ENCODE assay signal across 9 mouse cellular contexts in genomic region chr13:34187571-34187970, GRCm38 (mm10). TPM values are rescaled to one million over a fixed set of nuclear protein-coding genes. Genes with fewer than 3 reads are reported as not detected.
A peak's percentile ranks its signal among the peaks of the same experiment; 100 is the strongest.
DNase-seq lines count a peak whose midpoint lies in the region; ATAC-seq and TF ChIP-seq lines count a peak whose summit lies in the region.
"Had no signal": no experiment of that assay in that cellular context is flagged by ENCODE, and none has a peak within 500 bp of the region (broad histone marks: within the 10 kb centered on the region; RNA-seq: fewer than 3 reads in every experiment).

No protein-coding gene starts in this region.

- 11% methylated on average over 5 of the region's 5 CpGs for WGBS in forebrain, embryonic 13.5 days
- WGBS in large intestine, adult 2 months = 2% methylated on average over 5 of the region's 5 CpGs
- 8% methylated on average over 5 of the region's 5 CpGs for WGBS in lung, embryonic 14.5 days
- WGBS in neural tube, embryonic 15.5 days = 11% methylated on average over 5 of the region's 5 CpGs
- 4% methylated on average over 5 of the region's 5 CpGs for WGBS in thymus, adult 2 months

- H3K4me1 ChIP-seq in G1E (ENCODE audit: insufficient read depth, low read depth, low read length) = no peaks in the 10 kb centered on the region
- no peaks in the 10 kb centered on the region; the same call in 1 of the 2 replicates for H3K4me1 ChIP-seq in forebrain, embryonic 13.5 days
- no peaks in the 10 kb centered on the region for H3K4me1 ChIP-seq in lung, embryonic 14.5 days (ENCODE audit: insufficient read depth)
- no peaks in the 10 kb centered on the region for H3K4me1 ChIP-seq in neural tube, embryonic 15.5 days
- H3K4me1 ChIP-seq in thymus, adult 2 months (replicated peaks; ENCODE audit: control insufficient read depth, insufficient read depth, low read length) = no peaks in the 10 kb centered on the region

- TF ChIP-seq POLR2A in thymus, adult 2 months (IDR thresholded peaks at IDR 0.05; ENCODE audit: control insufficient read depth, extremely low read depth, insufficient read depth, low read length, poor library complexity) = no peak

- H3K36me3 ChIP-seq in G1E (replicated peaks) = peaks cover 88% of the 10 kb centered on the region
- H3K36me3 ChIP-seq in forebrain, embryonic 13.5 days (ENCODE audit: poor library complexity, severe bottlenecking) = peaks cover 46% of the 10 kb centered on the region
- H3K36me3 ChIP-seq in lung, embryonic 14.5 days (ENCODE audit: insufficient read depth) = no peaks in the 10 kb centered on the region; the same call in 1 of the 2 replicates
- peaks cover 31% of the 10 kb centered on the region for H3K36me3 ChIP-seq in neural tube, embryonic 15.5 days
- H3K36me3 ChIP-seq in thymus, adult 2 months (ENCODE audit: control insufficient read depth, insufficient read depth, low read length) = no peaks in the 10 kb centered on the region

- 0 out of 2 replicates have a peak, but pooled peaks have one; percentile 7 for TF ChIP-seq CTCF in G1E (IDR thresholded peaks at IDR 0.05; ENCODE audit: low read depth, low read length)
- TF ChIP-seq CTCF in lung, embryonic 14.5 days (IDR thresholded peaks at IDR 0.05; ENCODE audit: low read depth) = peak; percentile 84
- TF ChIP-seq CTCF in thymus, adult 2 months (IDR thresholded peaks at IDR 0.05; ENCODE audit: borderline replicate concordance, control insufficient read depth, extremely low read depth, insufficient read depth, low read length, poor library complexity) = no peak

- ATAC-seq in G1E (ENCODE audit: extremely low read depth, insufficient number of reproducible peaks, low FRiP score, poor library complexity, severe bottlenecking) = no peak; the same call in 1 of the 2 replicates
- ATAC-seq in forebrain, embryonic 13.5 days = peak; percentile 90
- ATAC-seq in lung, embryonic 14.5 days (ENCODE audit: insufficient read depth) = peak; percentile 88
- peak; percentile 85; the same call in 1 of the 2 replicates for ATAC-seq in neural tube, embryonic 15.5 days (ENCODE audit: low FRiP score)

- H3K4me3 ChIP-seq in G1E (ENCODE audit: low read depth, low read length) = no peak overlapping the region
- no peak overlapping the region for H3K4me3 ChIP-seq in forebrain, embryonic 13.5 days
- no peak overlapping the region for H3K4me3 ChIP-seq in lung, embryonic 14.5 days (ENCODE audit: low read depth, low read length)
- no peak overlapping the region for H3K4me3 ChIP-seq in neural tube, embryonic 15.5 days (replicated peaks)
- no peak overlapping the region for H3K4me3 ChIP-seq in thymus, adult 2 months (ENCODE audit: control insufficient read depth, insufficient read depth, low read length)
- H3K4me3 ChIP-seq: limb, embryonic 15.5 days had no signal

- peak; percentile 20 for DNase-seq in G1E (ENCODE audit: low spot score)
- peak; percentile 38 for DNase-seq in c-Kit-positive CD71-negative TER-119-negative erythroid progenitor cells, embryonic 14.5 days (ENCODE audit: low read depth)
- peak; percentile 59 to 70 for DNase-seq in heart, postnatal 36 days
- peak; percentile 47 for DNase-seq in large intestine, adult 2 months (ENCODE audit: low read depth, low spot score)
- peak; percentile 89 for DNase-seq in lung, embryonic 14.5 days
- peak; percentile 61 for DNase-seq in thymus, adult 2 months

- H3K27ac ChIP-seq in forebrain, embryonic 13.5 days = no peak overlapping the region
- H3K27ac ChIP-seq in lung, embryonic 14.5 days (ENCODE audit: low read depth) = no peak overlapping the region
- no peak overlapping the region for H3K27ac ChIP-seq in neural tube, embryonic 15.5 days (replicated peaks)
- no peak overlapping the region for H3K27ac ChIP-seq in thymus, adult 2 months (ENCODE audit: control insufficient read depth, insufficient read depth, low read length)
- H3K27ac ChIP-seq: limb, embryonic 15.5 days had no signal

- no peaks in the 10 kb centered on the region for H3K9me3 ChIP-seq in G1E (replicated peaks)
- H3K9me3 ChIP-seq in forebrain, embryonic 13.5 days (replicated peaks) = no peaks in the 10 kb centered on the region
- H3K9me3 ChIP-seq in lung, embryonic 14.5 days (ENCODE audit: low read depth, low read length) = no peaks in the 10 kb centered on the region
- H3K9me3 ChIP-seq in neural tube, embryonic 15.5 days (replicated peaks) = no peaks in the 10 kb centered on the region
- H3K9me3 ChIP-seq: limb, embryonic 15.5 days had no signal

- intact Hi-C loops in heart, postnatal 36 days (cut with DNase I) = loop anchor here (1.0 to 5.0 kb wide), 4 partner anchors 449 to 785 kb away; no protein-coding TSS in a partner anchor

- H3K4me2 ChIP-seq in forebrain, embryonic 13.5 days = no peak overlapping the region
- peak overlapping the region; percentile 8; the same call in 1 of the 2 replicates for H3K4me2 ChIP-seq in lung, embryonic 14.5 days
- H3K4me2 ChIP-seq in neural tube, embryonic 15.5 days = no peak overlapping the region
- H3K4me2 ChIP-seq: limb, embryonic 15.5 days had no signal

- H3K27me3 ChIP-seq in G1E (ENCODE audit: insufficient read depth, low read length) = no peaks in the 10 kb centered on the region
- H3K27me3 ChIP-seq in forebrain, embryonic 13.5 days = no peaks in the 10 kb centered on the region
- H3K27me3 ChIP-seq in lung, embryonic 14.5 days (ENCODE audit: insufficient read depth, low read length) = no peaks in the 10 kb centered on the region
- H3K27me3 ChIP-seq in neural tube, embryonic 15.5 days (replicated peaks) = no peaks in the 10 kb centered on the region
- no peaks in the 10 kb centered on the region for H3K27me3 ChIP-seq in thymus, adult 2 months (ENCODE audit: control insufficient read depth, insufficient read depth, low read length)
- H3K27me3 ChIP-seq: limb, embryonic 15.5 days had no signal

- no peak overlapping the region for H3K9ac ChIP-seq in forebrain, embryonic 13.5 days
- no peak overlapping the region for H3K9ac ChIP-seq in lung, embryonic 14.5 days
- H3K9ac ChIP-seq in neural tube, embryonic 15.5 days (replicated peaks) = no peak overlapping the region
- H3K9ac ChIP-seq: limb, embryonic 15.5 days had no signal

RNA-seq across cellular contexts. Expression of gene Psmg4, which starts 24.8 kb away (rescaled TPM):
- total RNA-seq in G1E (2014; fragmentation: Nextera tagmentation) = 5.9 and 13.4 TPM in 2 replicates
- 126 and 143 TPM in 2 replicates for total RNA-seq in G1E (2017)
- polyA plus RNA-seq in G1E (2012) = 22.7 and 38.1 TPM in 2 replicates
- polyA plus RNA-seq in forebrain, embryonic 13.5 days (2015; fragmentation: Nextera tagmentation; extraction: Ambion mirVana) = 121 and 128 TPM in 2 replicates
- total RNA-seq in heart, postnatal 36 days (2021) = 10 to 100 TPM; 28.3 to 30.9 TPM
- polyA plus RNA-seq in large intestine, adult 2 months (2012; rRNA removed) = 73.0 and 77.6 TPM in 2 replicates
- 73.7 and 78.0 TPM in 2 replicates for polyA plus RNA-seq in lung, embryonic 14.5 days (2014; fragmentation: Nextera tagmentation; extraction: Ambion mirVana)
- 86.8 and 96.5 TPM in 2 replicates for polyA plus RNA-seq in neural tube, embryonic 15.5 days (2015; fragmentation: Nextera tagmentation; extraction: Ambion mirVana)
- polyA plus RNA-seq in thymus, adult 2 months (2012; rRNA removed) = 257 and 275 TPM in 2 replicates

RNA-seq across cellular contexts. Expression of gene Tubb2b, which starts 57.3 kb away (rescaled TPM):
- 3.5 and 4.0 TPM in 2 replicates for total RNA-seq in G1E (2014; fragmentation: Nextera tagmentation)
- total RNA-seq in G1E (2017) = 9.7 and 15.9 TPM in 2 replicates
- polyA plus RNA-seq in G1E (2012) = 2.6 and 3.8 TPM in 2 replicates
- 559 and 618 TPM in 2 replicates for polyA plus RNA-seq in forebrain, embryonic 13.5 days (2015; fragmentation: Nextera tagmentation; extraction: Ambion mirVana)
- total RNA-seq in heart, postnatal 36 days (2021) = 1 to 10 TPM; 4.4 to 5.6 TPM
- 14.2 and 17.0 TPM in 2 replicates for polyA plus RNA-seq in large intestine, adult 2 months (2012; rRNA removed)
- 13.3 and 15.9 TPM in 2 replicates for polyA plus RNA-seq in lung, embryonic 14.5 days (2014; fragmentation: Nextera tagmentation; extraction: Ambion mirVana)
- polyA plus RNA-seq in neural tube, embryonic 15.5 days (2015; fragmentation: Nextera tagmentation; extraction: Ambion mirVana) = 777 and 1,015 TPM in 2 replicates
- 217 and 264 TPM in 2 replicates for polyA plus RNA-seq in thymus, adult 2 months (2012; rRNA removed)

Comparison
In these comparisons a context has a peak if more than half of its experiments do, and no peak if none do; other contexts are left out.
1. DNase-seq: peak in every context shown above with its lines; median percentile 89 in lung, embryonic 14.5 days; 64 in heart, postnatal 36 days; 61 in thymus, adult 2 months; 47 in large intestine, adult 2 months; 38 in c-Kit-positive CD71-negative TER-119-negative erythroid progenitor cells, embryonic 14.5 days; 20 in G1E.
2. RNA of gene Tubb2b, which starts 57.3 kb away (polyA plus RNA-seq): 777 to 1,015 TPM in neural tube, embryonic 15.5 days, 559 to 618 TPM in forebrain, embryonic 13.5 days and 217 to 264 TPM in thymus, adult 2 months; 13.3 to 15.9 TPM in lung, embryonic 14.5 days, 14.2 to 17.0 TPM in large intestine, adult 2 months and 2.6 to 3.8 TPM in G1E; every median in the first group is over 10 times any median in the second.